Mouse (Mus musculus) spleen, adult 18-20 months (tissue): ENCODE results near the gene Epb42.
"Not testable (repeated sequence)": the region's sequence is repeated elsewhere in the genome, so short reads cannot be mapped to it uniquely, and the experiment has no call there.

ENCODE experiments used
- DNase-seq, 2 experiments: peaks; one replicate each; pipeline ENCODE4 v3.0.0; 2022; ENCODE audit warnings: mixed read lengths in 2 of 2

The Epb42 gene

GRCm38 (mm10) chr2:121006986-121007385 is 29.9 kb downstream of the Epb42 start:
- DNase-seq = no peak

GRCm38 (mm10) chr2:121004018-121004811 is 32.7 kb downstream of the Epb42 start:
- DNase-seq = no peak

GRCm38 (mm10) chr2:121003586-121003985 is 33.3 kb downstream of the Epb42 start:
- DNase-seq = no peak

GRCm38 (mm10) chr2:120998863-120999262 is 38.0 kb downstream of the Epb42 start:
- DNase-seq = no peak

- DNase-seq = not testable (repeated sequence)
Observed at GRCm38 (mm10) chr2:120996607-120997006, 40.3 kb downstream of the Epb42 start.

- DNase-seq = no peak
Observed at GRCm38 (mm10) chr2:120991196-120991595, 45.7 kb downstream of the Epb42 start.

GRCm38 (mm10) chr2:120985241-120985640 is 51.6 kb downstream of the Epb42 start:
- DNase-seq = no peak

GRCm38 (mm10) chr2:120983611-120984010 is 53.3 kb downstream of the Epb42 start:
- no peak for DNase-seq

- no peak for DNase-seq
Observed at GRCm38 (mm10) chr2:120980861-120981260, 56.0 kb downstream of the Epb42 start.

GRCm38 (mm10) chr2:120979819-120980218 is 57.1 kb downstream of the Epb42 start:
- DNase-seq = no peak

- DNase-seq = no peak
Observed at GRCm38 (mm10) chr2:120978693-120979037, 58.2 kb downstream of the Epb42 start.

- DNase-seq = no peak
Observed at GRCm38 (mm10) chr2:120977926-120978692, 58.8 kb downstream of the Epb42 start.

GRCm38 (mm10) chr2:120976990-120977925 is 59.6 kb downstream of the Epb42 start, which contains the start of gene Tmem62:
TSS of gene Tmem62 (plus strand) at chr2:120977017.
- DNase-seq = peak; percentile 65 to 80

- no peak for DNase-seq
Observed at GRCm38 (mm10) chr2:120976308-120976707, 60.6 kb downstream of the Epb42 start.

GRCm38 (mm10) chr2:120972964-120973363 is 63.9 kb downstream of the Epb42 start:
- DNase-seq = no peak

GRCm38 (mm10) chr2:120972257-120972656 is 64.6 kb downstream of the Epb42 start:
- DNase-seq = not testable (repeated sequence)

- DNase-seq = no peak
Observed at GRCm38 (mm10) chr2:120971766-120972165, 65.1 kb downstream of the Epb42 start.

- DNase-seq = peak; percentile 78 to 80
Observed at GRCm38 (mm10) chr2:120970559-120971080, 66.3 kb downstream of the Epb42 start, which contains the start of gene Ubr1. TSS of gene Ubr1 (minus strand) at chr2:120970715.

GRCm38 (mm10) chr2:120970045-120970539 is 66.8 kb downstream of the Epb42 start:
- DNase-seq = peak in 1 of 2 experiments; percentile 10
